Comparison of ENCODE assay signal across 14 mouse cellular contexts in genomic region chr3:104396067-104396735, GRCm38 (mm10).
DNase-seq lines count a peak whose midpoint lies in the region; ATAC-seq lines count a peak whose summit lies in the region.
"Had no signal": no experiment of that assay in that cellular context is flagged by ENCODE, and none has a peak within 500 bp of the region (broad histone marks: within the 10 kb centered on the region; RNA-seq: fewer than 3 reads in every experiment).

No protein-coding gene starts in this region.

- peak overlapping the region; percentile 21; the same call in 1 of the 2 replicates for H3K27ac ChIP-seq in midbrain, embryonic 14.5 days (replicated peaks; ENCODE audit: low read depth, low read length)
- H3K27ac ChIP-seq in midbrain, embryonic 10.5 days (replicated peaks), result no peak overlapping the region
- peak overlapping the region; percentile 48 for H3K27ac ChIP-seq in hindbrain, embryonic 16.5 days (ENCODE audit: low read depth, low read length)
- H3K27ac ChIP-seq in neural tube, embryonic 15.5 days (replicated peaks), result peak overlapping the region; percentile 43; the same call in 1 of the 2 replicates
- H3K27ac ChIP-seq: heart, embryonic 15.5 days; lung, embryonic 15.5 days; midbrain, embryonic 12.5 days had no signal

- no peak for ATAC-seq in midbrain, embryonic 14.5 days (ENCODE audit: low FRiP score, low TSS enrichment)
- ATAC-seq in hindbrain, embryonic 16.5 days, result peak; percentile 44; the same call in 1 of the 2 replicates
- 0 out of 2 replicates have a peak, but pooled peaks have one; percentile 29 for ATAC-seq in neural tube, embryonic 15.5 days (ENCODE audit: low FRiP score)
- ATAC-seq: intestine, embryonic 16.5 days had no signal

- H3K4me3 ChIP-seq in midbrain, embryonic 14.5 days (replicated peaks; ENCODE audit: low read depth, low read length), result no peak overlapping the region
- H3K4me3 ChIP-seq in midbrain, embryonic 10.5 days, result no peak overlapping the region
- H3K4me3 ChIP-seq in hindbrain, embryonic 16.5 days (ENCODE audit: low read length), result no peak overlapping the region
- H3K4me3 ChIP-seq in neural tube, embryonic 15.5 days (replicated peaks), result no peak overlapping the region
- H3K4me3 ChIP-seq: heart, embryonic 15.5 days; lung, embryonic 15.5 days; midbrain, embryonic 12.5 days had no signal

- H3K4me2 ChIP-seq in midbrain, embryonic 14.5 days (ENCODE audit: low read length), result peak overlapping the region; percentile 5; the same call in 1 of the 2 replicates
- H3K4me2 ChIP-seq in hindbrain, embryonic 16.5 days (ENCODE audit: low read length), result peak overlapping the region; percentile 27
- peak overlapping the region; percentile 17; the same call in 1 of the 2 replicates for H3K4me2 ChIP-seq in neural tube, embryonic 15.5 days
- H3K4me2 ChIP-seq: heart, embryonic 15.5 days; lung, embryonic 15.5 days; midbrain, embryonic 12.5 days had no signal

- no peaks in the 10 kb centered on the region for H3K27me3 ChIP-seq in midbrain, embryonic 14.5 days (ENCODE audit: control insufficient read depth, insufficient read depth, low read length)
- H3K27me3 ChIP-seq in midbrain, embryonic 10.5 days (ENCODE audit: low read depth, poor library complexity, severe bottlenecking), result no peaks in the 10 kb centered on the region
- no peaks in the 10 kb centered on the region for H3K27me3 ChIP-seq in hindbrain, embryonic 16.5 days (replicated peaks; ENCODE audit: control insufficient read depth, insufficient read depth, low read length)
- H3K27me3 ChIP-seq in neural tube, embryonic 15.5 days (replicated peaks), result no peaks in the 10 kb centered on the region
- H3K27me3 ChIP-seq: heart, embryonic 15.5 days; lung, embryonic 15.5 days; midbrain, embryonic 12.5 days had no signal

- H3K36me3 ChIP-seq in midbrain, embryonic 14.5 days (ENCODE audit: control insufficient read depth, insufficient read depth, low read length), result no peaks in the 10 kb centered on the region
- no peaks in the 10 kb centered on the region for H3K36me3 ChIP-seq in midbrain, embryonic 10.5 days
- H3K36me3 ChIP-seq in hindbrain, embryonic 16.5 days (ENCODE audit: control insufficient read depth, insufficient read depth, low read length), result no peaks in the 10 kb centered on the region
- no peaks in the 10 kb centered on the region for H3K36me3 ChIP-seq in neural tube, embryonic 15.5 days
- H3K36me3 ChIP-seq: heart, embryonic 15.5 days; lung, embryonic 15.5 days; midbrain, embryonic 12.5 days had no signal

- peaks cover 5% of the 10 kb centered on the region for H3K4me1 ChIP-seq in midbrain, embryonic 14.5 days (ENCODE audit: control insufficient read depth, insufficient read depth, low read length)
- peaks cover 12% of the 10 kb centered on the region for H3K4me1 ChIP-seq in midbrain, embryonic 10.5 days
- peaks cover 9% of the 10 kb centered on the region for H3K4me1 ChIP-seq in hindbrain, embryonic 16.5 days (ENCODE audit: control insufficient read depth, insufficient read depth, low read depth, low read length)
- H3K4me1 ChIP-seq in neural tube, embryonic 15.5 days, result peaks cover 11% of the 10 kb centered on the region
- H3K4me1 ChIP-seq: lung, embryonic 15.5 days had no signal

- H3K9ac ChIP-seq in midbrain, embryonic 14.5 days (replicated peaks; ENCODE audit: low read length), result no peak overlapping the region
- H3K9ac ChIP-seq in hindbrain, embryonic 16.5 days (ENCODE audit: low read depth, low read length), result 0 out of 2 replicates have a peak overlapping the region, but pooled peaks have one; percentile 7
- no peak overlapping the region for H3K9ac ChIP-seq in neural tube, embryonic 15.5 days (replicated peaks)
- H3K9ac ChIP-seq: heart, embryonic 15.5 days; lung, embryonic 15.5 days; midbrain, embryonic 12.5 days had no signal

- 36% methylated on average over 11 of the region's 11 CpGs for WGBS in midbrain, embryonic 14.5 days
- WGBS in midbrain, embryonic 10.5 days, result 61% methylated on average over 11 of the region's 11 CpGs
- 23% methylated on average over 11 of the region's 11 CpGs for WGBS in hindbrain, embryonic 16.5 days
- 38% methylated on average over 11 of the region's 11 CpGs for WGBS in neural tube, embryonic 15.5 days

- DNase-seq in midbrain, embryonic 14.5 days, result peak; percentile 47
- no peak for DNase-seq in midbrain, embryonic 10.5 days (ENCODE audit: low spot score)
- peak; percentile 75 for DNase-seq in cerebellum, adult 9-11 months
- DNase-seq in heart, postnatal 10 days, result no peak
- no peak for DNase-seq in adrenal gland, adult 2 months
- DNase-seq in ovary, postnatal 14 days (ENCODE audit: low spot score), result no peak
- DNase-seq: adrenal gland, postnatal 14 days; gastrocnemius, postnatal 25 days had no signal

- no peaks in the 10 kb centered on the region for H3K9me3 ChIP-seq in midbrain, embryonic 14.5 days (ENCODE audit: control insufficient read depth, low read length)
- no peaks in the 10 kb centered on the region for H3K9me3 ChIP-seq in midbrain, embryonic 10.5 days (replicated peaks)
- no peaks in the 10 kb centered on the region for H3K9me3 ChIP-seq in hindbrain, embryonic 16.5 days (ENCODE audit: control insufficient read depth, low read length)
- H3K9me3 ChIP-seq in neural tube, embryonic 15.5 days (replicated peaks), result no peaks in the 10 kb centered on the region
- H3K9me3 ChIP-seq: heart, embryonic 15.5 days; lung, embryonic 15.5 days; midbrain, embryonic 12.5 days had no signal

- intact Hi-C loops in heart, postnatal 10 days (cut with DNase I), result no loop called here

Comparison
In these comparisons a context has a peak if more than half of its experiments do, and no peak if none do; other contexts are left out.
1. DNase-seq: peak in midbrain, embryonic 14.5 days (single experiment) and cerebellum, adult 9-11 months (single experiment); none in midbrain, embryonic 10.5 days (single experiment), heart, postnatal 10 days (0 of 2), adrenal gland, adult 2 months (single experiment) and ovary, postnatal 14 days (single experiment).
2. Peak in every context shown above with its lines, with median percentiles within 50 percentile points of each other: H3K4me2 ChIP-seq.